Mouse (Mus musculus) monocyte, adult 5-6 weeks (primary cell): ENCODE measurements around the gene Flad1. TPM values are rescaled to one million over a fixed set of nuclear protein-coding genes. Genes with fewer than 3 reads are reported as not detected.

Experiments
- ATAC-seq: fragments of 153-309, 156-312 bp; replicated peaks from 2 replicates; pipeline ENCODE4 v1.8.0; 2017; ENCODE audit warnings: mild to moderate bottlenecking; ENCODE audit not compliant: low TSS enrichment, insufficient number of reproducible peaks, severe bottlenecking, poor library complexity, low FRiP score
- total RNA-seq: library from RNA; stranded (forward); fragments of 200-1000, 200-491, 200-594 nt; gene quantifications from 3 replicates; pipeline ENCODE4 v1.2.3, GENCODE M21; 2017

Gene Flad1
- total RNA-seq, 1 experiment from 2014 or later: 22.4 TPM

- ATAC-seq: no peak
Measured at GRCm38 (mm10) chr3:89387632-89388031, 24.0 kb downstream of the Flad1 start.

- ATAC-seq: no peak
Measured at GRCm38 (mm10) chr3:89386438-89387420, 24.9 kb downstream of the Flad1 start.

- no peak for ATAC-seq
Measured at GRCm38 (mm10) chr3:89385451-89385850, 26.2 kb downstream of the Flad1 start.

- ATAC-seq: no peak
Measured at GRCm38 (mm10) chr3:89384331-89385076, 27.2 kb downstream of the Flad1 start.

GRCm38 (mm10) chr3:89383651-89384255 is 27.9 kb downstream of the Flad1 start:
- ATAC-seq: no peak

GRCm38 (mm10) chr3:89382950-89383349 is 28.7 kb downstream of the Flad1 start:
- no peak for ATAC-seq

- no peak for ATAC-seq
Measured at GRCm38 (mm10) chr3:89382033-89382882, 29.4 kb downstream of the Flad1 start.

GRCm38 (mm10) chr3:89381233-89381632 is 30.4 kb downstream of the Flad1 start:
- ATAC-seq: no peak

GRCm38 (mm10) chr3:89380711-89381110 is 31.0 kb downstream of the Flad1 start:
- no peak for ATAC-seq

- ATAC-seq: no peak
Measured at GRCm38 (mm10) chr3:89380291-89380690, 31.4 kb downstream of the Flad1 start.

GRCm38 (mm10) chr3:89379388-89380131 is 32.1 kb downstream of the Flad1 start:
- no peak for ATAC-seq

- peak; percentile 51 for ATAC-seq
Measured at GRCm38 (mm10) chr3:89378394-89379067, 33.1 kb downstream of the Flad1 start.

GRCm38 (mm10) chr3:89377831-89378230 is 33.8 kb downstream of the Flad1 start:
- no peak for ATAC-seq

GRCm38 (mm10) chr3:89373581-89374231 is 38.0 kb downstream of the Flad1 start:
- no peak for ATAC-seq

GRCm38 (mm10) chr3:89367338-89367737 is 44.3 kb downstream of the Flad1 start:
- ATAC-seq: no peak

- no peak for ATAC-seq
Measured at GRCm38 (mm10) chr3:89365486-89366414, 45.9 kb downstream of the Flad1 start.
